In genomic region chr17:5506988-5507387, GRCm38 (mm10) we compare ENCODE assay signal across 11 mouse cellular contexts. TPM values are rescaled to one million over a fixed set of nuclear protein-coding genes. Genes with fewer than 3 reads are reported as not detected.
A peak's percentile ranks its signal among the peaks of the same experiment; 100 is the strongest.
DNase-seq lines count a peak whose midpoint lies in the region; ATAC-seq lines count a peak whose summit lies in the region.
"Had no signal": no experiment of that assay in that cellular context is flagged by ENCODE, and none has a peak within 500 bp of the region (broad histone marks: within the 10 kb centered on the region; RNA-seq: fewer than 3 reads in every experiment).

No protein-coding gene starts in this region.

- ATAC-seq in frontal cortex, adult (ENCODE audit: low TSS enrichment), result peak; percentile 6; the same call in 1 of the 2 replicates
- peak; percentile 96 for ATAC-seq in liver, embryonic 16.5 days (ENCODE audit: low read depth)

- 13% methylated on average over 5 of the region's 5 CpGs for WGBS in liver, embryonic 16.5 days (ENCODE audit: insufficient replicate concordance)

- H3K36me3 ChIP-seq in liver, embryonic 16.5 days (ENCODE audit: control insufficient read depth, insufficient read depth), result no peaks in the 10 kb centered on the region
- H3K36me3 ChIP-seq: limb, embryonic 13.5 days had no signal

- peak overlapping the region; percentile 69 for H3K9ac ChIP-seq in liver, embryonic 16.5 days (ENCODE audit: low read depth, low read length)
- H3K9ac ChIP-seq: limb, embryonic 13.5 days had no signal

- DNase-seq in frontal cortex, postnatal 10 days (ENCODE audit: low spot score in 2 of 2), result no peak
- peak; percentile 65 for DNase-seq in spleen, adult 12 weeks (ENCODE audit: low spot score)
- no peak for DNase-seq in spleen, adult 18-20 months
- DNase-seq in thymus, postnatal 25 days, result no peak
- no peak for DNase-seq in thymus, postnatal 36 days
- DNase-seq in cerebellum, adult 18-20 months, result no peak
- DNase-seq: gastrocnemius, postnatal 10 days had no signal

- no peaks in the 10 kb centered on the region for H3K9me3 ChIP-seq in liver, embryonic 16.5 days (replicated peaks; ENCODE audit: control insufficient read depth, low read length)
- H3K9me3 ChIP-seq: limb, embryonic 13.5 days had no signal

- peak overlapping the region; percentile 79 for H3K4me2 ChIP-seq in liver, embryonic 16.5 days (ENCODE audit: low read depth, low read length)
- H3K4me2 ChIP-seq: limb, embryonic 13.5 days had no signal

- no peaks in the 10 kb centered on the region for H3K27me3 ChIP-seq in liver, embryonic 16.5 days (ENCODE audit: control insufficient read depth, insufficient read depth, low read depth, low read length)
- H3K27me3 ChIP-seq: limb, embryonic 13.5 days had no signal

- H3K4me1 ChIP-seq in liver, embryonic 16.5 days (ENCODE audit: control insufficient read depth, low read depth, low read length), result peaks cover 74% of the 10 kb centered on the region

- peak overlapping the region; percentile 36 for H3K4me3 ChIP-seq in liver, embryonic 16.5 days (ENCODE audit: low read depth, low read length)
- H3K4me3 ChIP-seq: limb, embryonic 13.5 days had no signal

- H3K27ac ChIP-seq in liver, embryonic 16.5 days (ENCODE audit: low read length), result peak overlapping the region; percentile 97
- H3K27ac ChIP-seq: limb, embryonic 13.5 days; macrophage had no signal

RNA-seq across cellular contexts. Expression of gene Zdhhc14, which starts 14.6 kb away (rescaled TPM):
- polyA plus RNA-seq in liver, embryonic 16.5 days (2015; fragmentation: Nextera tagmentation; extraction: Ambion mirVana), result 2.0 and 3.0 TPM in 2 replicates
